Mouse (Mus musculus) lung, embryonic 16.5 days (tissue): Measurements from ENCODE around the gene Hsf2. TPM values are rescaled to one million over a fixed set of nuclear protein-coding genes. Genes with fewer than 3 reads are reported as not detected.

ENCODE experiments used
- polyA plus RNA-seq: library from polyadenylated mRNA; unstranded; fragments of >200 nt; fragmentation: Nextera tagmentation; extraction: Ambion mirVana; gene quantifications from 2 replicates; pipeline ENCODE4 v1.2.1, GENCODE M21; 2015

Hsf2 gene
- polyA plus RNA-seq, 1 experiment from 2014 or later = 25.3 TPM

Other genes starting within 250 kb of the Hsf2 start
- 137 and 146 TPM in 2 replicates for gene Serinc1, start 46.1 kb downstream of the Hsf2 start, polyA plus RNA-seq
- gene Pkib, start 145.6 kb downstream of the Hsf2 start, polyA plus RNA-seq = 1.6 and 3.4 TPM in 2 replicates